Mouse (Mus musculus) telencephalon, adult 2 months (tissue): ENCODE results near the gene Gm42878.
A peak's percentile ranks its signal among the peaks of the same experiment; 100 is the strongest.

Experiments
- DNase-seq: peaks from one replicate; pipeline ENCODE4 v3.0.0-alpha.2; 2011; ENCODE audit warnings: low read depth, low spot score

Gm42878 gene

GRCm38 (mm10) chr5:121500719-121501118, 44.6 kb downstream of the Gm42878 start:
- no peak for DNase-seq

DNA sequence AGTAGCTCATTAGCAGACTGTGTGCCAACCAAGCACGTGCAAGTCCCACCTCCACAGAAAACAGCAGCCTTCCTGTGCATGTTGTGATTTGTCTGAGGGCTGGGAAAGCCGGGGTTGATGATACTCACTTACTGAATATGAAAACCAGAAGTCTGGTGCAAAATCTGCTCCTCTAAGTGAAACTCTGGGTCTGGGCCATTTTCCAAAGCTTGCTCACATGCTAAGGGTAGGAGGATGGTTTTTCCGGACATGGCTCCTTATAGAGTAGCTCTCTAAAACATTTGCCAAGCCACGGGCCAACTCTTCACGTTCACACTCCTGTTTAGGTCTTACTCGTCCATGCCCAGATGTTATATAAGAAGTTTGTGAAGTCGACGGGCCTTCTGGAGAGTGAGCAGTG, 52.0 kb downstream of the Gm42878 start:
- DNase-seq = peak; percentile 83

DNA sequence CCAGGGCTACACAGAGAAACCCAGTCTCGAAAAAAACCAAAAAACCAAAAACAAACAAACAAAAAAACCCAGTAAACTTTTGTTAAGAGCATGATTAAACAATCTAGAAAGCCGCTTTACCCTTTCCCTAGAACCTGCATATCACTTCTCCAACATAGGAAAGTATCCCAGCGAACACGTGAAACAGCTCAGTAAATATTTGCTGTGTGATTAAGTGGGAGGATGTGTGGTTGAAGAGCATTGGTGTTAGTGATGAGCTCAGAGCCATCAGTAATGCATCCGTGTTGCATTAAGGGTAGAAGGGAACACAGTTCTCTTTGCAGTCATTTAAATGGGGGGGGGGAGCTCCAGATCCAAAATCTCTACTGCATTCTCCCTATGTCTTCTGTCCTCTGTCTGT, 60.5 kb downstream of the Gm42878 start:
- no peak for DNase-seq

GRCm38 (mm10) chr5:121477680-121478079, 67.6 kb downstream of the Gm42878 start:
- DNase-seq = peak; percentile 50

- DNase-seq = no peak
Measured at GRCm38 (mm10) chr5:121476040-121476439, 69.2 kb downstream of the Gm42878 start.

DNA sequence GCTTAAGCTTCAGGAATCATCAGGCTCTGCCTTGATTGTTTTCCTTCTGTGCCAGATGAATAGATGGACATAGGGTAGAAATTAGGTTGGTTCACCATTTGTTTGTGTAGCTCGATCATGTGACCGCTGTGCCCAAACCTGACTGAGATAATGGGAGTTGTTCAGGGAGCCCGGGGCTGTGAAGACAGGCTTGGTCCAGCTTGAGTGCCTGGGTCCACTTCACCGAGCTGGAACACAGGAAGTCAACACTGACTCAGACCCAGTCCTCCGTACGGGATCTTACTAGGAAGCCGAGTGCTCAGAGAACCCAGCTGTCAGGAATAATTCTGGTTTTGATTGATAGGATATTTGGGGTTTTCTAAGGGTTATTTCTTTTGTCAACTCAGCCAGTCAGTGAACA, 70.7 kb downstream of the Gm42878 start:
- DNase-seq = no peak

GRCm38 (mm10) chr5:121472411-121472810, 72.9 kb downstream of the Gm42878 start:
- no peak for DNase-seq

DNA sequence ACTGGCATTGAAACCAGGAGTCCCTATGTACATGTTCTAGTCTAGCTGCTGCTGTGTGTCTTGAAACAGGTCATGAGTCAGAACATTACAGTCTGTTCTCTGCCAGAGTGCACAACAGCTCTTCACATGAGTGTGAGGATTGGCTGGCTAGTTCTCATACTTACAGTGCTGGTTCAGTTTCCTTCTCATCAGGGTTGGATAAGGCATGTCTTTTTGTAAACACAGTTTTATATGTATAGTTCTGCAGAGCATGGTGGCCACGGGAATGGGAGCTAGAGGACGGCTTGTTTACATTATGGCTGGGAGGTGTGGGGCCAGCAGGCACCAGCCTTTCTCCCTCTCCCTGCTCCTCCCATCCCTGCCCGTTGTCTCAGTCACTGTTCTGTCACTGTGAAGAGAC, 75.7 kb downstream of the Gm42878 start:
- no peak for DNase-seq
